Mouse (Mus musculus): ENCODE data around the gene Smarca4. TPM values are rescaled to one million over a fixed set of nuclear protein-coding genes. Genes with fewer than 3 reads are reported as not detected.
"Not testable (repeated sequence)": the region's sequence is repeated elsewhere in the genome, so short reads cannot be mapped to it uniquely, and the experiment has no call there.

The Smarca4 gene
- polyA plus RNA-seq, 1 experiment from 2014 or later: 27.2 TPM

GRCm38 (mm10) chr9:21691862-21692261 is 75.9 kb downstream of the Smarca4 start:
- no peaks in the 10 kb centered on the region for H3K4me1 ChIP-seq (replicated peaks; ENCODE audit: control insufficient read depth, insufficient read depth)
- H3K9ac ChIP-seq (ENCODE audit: low read length): no peak overlapping the region
- no peaks in the 10 kb centered on the region for H3K9me3 ChIP-seq (ENCODE audit: control insufficient read depth, low read length)
- H3K27me3 ChIP-seq (ENCODE audit: control insufficient read depth, insufficient read depth, low read length): no peaks in the 10 kb centered on the region
- H3K4me3 ChIP-seq (ENCODE audit: low read depth, low read length): no peak overlapping the region
- TF ChIP-seq EP300 (optimal IDR thresholded peaks at IDR 0.05) (no peak), CTCF (IDR thresholded peaks at IDR 0.05; ENCODE audit: low read depth) (peak; percentile 72)
- H3K36me3 ChIP-seq (ENCODE audit: control insufficient read depth, insufficient read depth, low read length): peaks cover 34% of the 10 kb centered on the region
- WGBS: 42% methylated on average over 2 of the region's 2 CpGs
- 0 out of 2 replicates have a peak, but pooled peaks have one; percentile 28 for ATAC-seq (ENCODE audit: low FRiP score, low TSS enrichment)
- peak; percentile 41 for DNase-seq (ENCODE audit: low spot score)
- H3K4me2 ChIP-seq (replicated peaks; ENCODE audit: low read depth): no peak overlapping the region
- H3K27ac ChIP-seq (replicated peaks): no peak overlapping the region

DNA sequence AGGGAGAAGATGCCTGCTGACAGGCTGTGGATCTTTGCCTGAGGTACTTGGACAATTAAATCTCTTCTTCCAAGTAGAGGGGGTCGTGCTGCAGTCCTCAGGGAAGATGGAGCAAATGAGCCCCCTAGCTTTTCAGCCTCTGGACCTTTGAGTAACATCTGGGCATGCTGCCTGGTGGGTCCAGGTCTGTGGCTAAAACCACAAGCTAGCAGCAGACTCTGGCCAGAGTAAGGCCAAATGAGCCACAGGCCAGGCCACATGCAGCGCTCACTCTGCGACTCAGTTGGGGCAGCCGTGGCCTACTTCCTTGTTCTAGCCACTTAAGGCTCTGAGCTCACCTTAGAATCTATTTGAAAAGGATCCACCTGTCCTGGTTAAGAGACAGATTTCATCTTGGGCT is 76.5 kb downstream of the Smarca4 start:
- no peaks in the 10 kb centered on the region for H3K4me1 ChIP-seq (replicated peaks; ENCODE audit: control insufficient read depth, insufficient read depth)
- WGBS: 94% methylated on average over 4 of the region's 4 CpGs
- H3K36me3 ChIP-seq (ENCODE audit: control insufficient read depth, insufficient read depth, low read length): peaks cover 31% of the 10 kb centered on the region
- no peak for ATAC-seq (ENCODE audit: low FRiP score, low TSS enrichment)
- DNase-seq (ENCODE audit: low spot score): no peak
- no peaks in the 10 kb centered on the region for H3K9me3 ChIP-seq (ENCODE audit: control insufficient read depth, low read length)
- no peak overlapping the region for H3K4me3 ChIP-seq (ENCODE audit: low read depth, low read length)
- H3K9ac ChIP-seq (ENCODE audit: low read length): 0 out of 2 replicates have a peak overlapping the region, but pooled peaks have one; percentile 4
- no peak overlapping the region for H3K27ac ChIP-seq (replicated peaks)
- TF ChIP-seq EP300 (optimal IDR thresholded peaks at IDR 0.05): no peak
- no peak for TF ChIP-seq CTCF (IDR thresholded peaks at IDR 0.05; ENCODE audit: low read depth)
- H3K27me3 ChIP-seq (ENCODE audit: control insufficient read depth, insufficient read depth, low read length): no peaks in the 10 kb centered on the region
- H3K4me2 ChIP-seq (replicated peaks; ENCODE audit: low read depth): no peak overlapping the region

- no peak for ATAC-seq (ENCODE audit: low FRiP score, low TSS enrichment)
- TF ChIP-seq CTCF (IDR thresholded peaks at IDR 0.05; ENCODE audit: low read depth): no peak
- no peak for TF ChIP-seq EP300 (optimal IDR thresholded peaks at IDR 0.05)
- no peak overlapping the region for H3K4me3 ChIP-seq (ENCODE audit: low read depth, low read length)
- no peaks in the 10 kb centered on the region for H3K27me3 ChIP-seq (ENCODE audit: control insufficient read depth, insufficient read depth, low read length)
- no peaks in the 10 kb centered on the region for H3K4me1 ChIP-seq (replicated peaks; ENCODE audit: control insufficient read depth, insufficient read depth)
- H3K4me2 ChIP-seq (replicated peaks; ENCODE audit: low read depth): no peak overlapping the region
- no peaks in the 10 kb centered on the region for H3K9me3 ChIP-seq (ENCODE audit: control insufficient read depth, low read length)
- H3K9ac ChIP-seq (ENCODE audit: low read length): no peak overlapping the region
- DNase-seq (ENCODE audit: low spot score): no peak
- peaks cover 23% of the 10 kb centered on the region for H3K36me3 ChIP-seq (ENCODE audit: control insufficient read depth, insufficient read depth, low read length)
- no peak overlapping the region for H3K27ac ChIP-seq (replicated peaks)
These were observed 78.1 kb downstream of the Smarca4 start for GRCm38 (mm10) chr9:21694071-21694470.

- no peak overlapping the region for H3K9ac ChIP-seq (ENCODE audit: low read length)
These were observed 79.3 kb downstream of the Smarca4 start for GRCm38 (mm10) chr9:21695229-21695792.

DNA sequence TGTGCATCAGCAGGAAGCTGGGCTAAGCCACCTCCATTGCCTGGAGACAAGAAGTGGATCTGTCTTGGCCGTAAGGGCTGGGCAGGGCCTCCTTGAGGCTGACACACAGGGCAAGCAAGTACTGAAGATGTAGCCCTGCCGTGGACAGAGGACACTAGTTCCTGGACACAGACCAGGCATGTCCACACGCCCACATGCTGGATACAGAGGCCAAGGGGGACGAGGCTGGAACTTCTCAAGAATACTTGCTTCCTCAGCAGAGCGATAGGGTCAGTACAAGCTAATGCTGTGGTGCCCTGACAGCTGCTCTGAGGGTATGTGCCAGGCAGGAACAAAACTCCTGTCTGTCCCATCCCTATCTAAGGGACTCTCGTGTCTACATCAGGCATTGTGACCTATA is 81.2 kb downstream of the Smarca4 start:
- no peaks in the 10 kb centered on the region for H3K4me1 ChIP-seq (replicated peaks; ENCODE audit: control insufficient read depth, insufficient read depth)
- H3K36me3 ChIP-seq (ENCODE audit: control insufficient read depth, insufficient read depth, low read length): peaks cover 38% of the 10 kb centered on the region
- no peak for DNase-seq (ENCODE audit: low spot score)
- no peaks in the 10 kb centered on the region for H3K27me3 ChIP-seq (ENCODE audit: control insufficient read depth, insufficient read depth, low read length)
- H3K9me3 ChIP-seq (ENCODE audit: control insufficient read depth, low read length): no peaks in the 10 kb centered on the region
- no peak for TF ChIP-seq CTCF (IDR thresholded peaks at IDR 0.05; ENCODE audit: low read depth)
- no peak for TF ChIP-seq EP300 (optimal IDR thresholded peaks at IDR 0.05)
- 0 out of 2 replicates have a peak, but pooled peaks have one; percentile 19 for ATAC-seq (ENCODE audit: low FRiP score, low TSS enrichment)
- WGBS: 78% methylated on average over 6 of the region's 6 CpGs
- H3K4me3 ChIP-seq (ENCODE audit: low read depth, low read length): no peak overlapping the region
- H3K4me2 ChIP-seq (replicated peaks; ENCODE audit: low read depth): no peak overlapping the region
- no peak overlapping the region for H3K27ac ChIP-seq (replicated peaks)
- no peak overlapping the region for H3K9ac ChIP-seq (ENCODE audit: low read length)

More at GRCm38 (mm10) chr9:21695229-21695792, 79.3 kb downstream of the Smarca4 start:
- Histone ChIP-seq H3K27me3 (ENCODE audit: control insufficient read depth, insufficient read depth, low read length) (no peaks in the 10 kb centered on the region), H3K27ac (replicated peaks) (no peak overlapping the region), H3K4me2 (replicated peaks; ENCODE audit: low read depth) (no peak overlapping the region), H3K4me1 (replicated peaks; ENCODE audit: control insufficient read depth, insufficient read depth) (no peaks in the 10 kb centered on the region), H3K36me3 (ENCODE audit: control insufficient read depth, insufficient read depth, low read length) (peaks cover 24% of the 10 kb centered on the region), H3K9me3 (ENCODE audit: control insufficient read depth, low read length) (no peaks in the 10 kb centered on the region), H3K4me3 (ENCODE audit: low read depth, low read length) (no peak overlapping the region)
- no peak for ATAC-seq (ENCODE audit: low FRiP score, low TSS enrichment)
- TF ChIP-seq CTCF (IDR thresholded peaks at IDR 0.05; ENCODE audit: low read depth) (no peak), EP300 (optimal IDR thresholded peaks at IDR 0.05) (no peak)
- WGBS: 86% methylated on average over 5 of the region's 5 CpGs
- DNase-seq (ENCODE audit: low spot score): no peak

- not testable (repeated sequence) for H3K4me3 ChIP-seq (ENCODE audit: low read depth, low read length); H3K4me1 ChIP-seq (replicated peaks; ENCODE audit: control insufficient read depth, insufficient read depth); DNase-seq (ENCODE audit: low spot score); H3K4me2 ChIP-seq (replicated peaks; ENCODE audit: low read depth); H3K27ac ChIP-seq (replicated peaks); H3K9me3 ChIP-seq (ENCODE audit: control insufficient read depth, low read length); H3K9ac ChIP-seq (ENCODE audit: low read length); H3K27me3 ChIP-seq (ENCODE audit: control insufficient read depth, insufficient read depth, low read length); ATAC-seq (ENCODE audit: low FRiP score, low TSS enrichment)
- 79% methylated on average over 6 of the region's 6 CpGs for WGBS
- H3K36me3 ChIP-seq (ENCODE audit: control insufficient read depth, insufficient read depth, low read length): peaks cover 41% of the 10 kb centered on the region
- peak; percentile 62 for TF ChIP-seq CTCF (IDR thresholded peaks at IDR 0.05; ENCODE audit: low read depth)
These were observed 83.3 kb downstream of the Smarca4 start for GRCm38 (mm10) chr9:21699280-21699679.

Data from stomach, postnatal 0 days (tissue).